Mouse (Mus musculus): ENCODE measurements at regions not wholly inside any gene's neighbourhood (a gene's known extent, or its start where the extent isn't known, plus 50 kb on each side); places are given as distances from the start of the nearest gene placed in this dataset.

- Histone ChIP-seq H3K9me3 (replicated peaks) (no peaks in the 10 kb centered on the region), H3K27ac (no peak overlapping the region), H3K36me3 (no peaks in the 10 kb centered on the region), H3K27me3 (ENCODE audit: low read depth, poor library complexity, severe bottlenecking) (no peaks in the 10 kb centered on the region), H3K4me3 (no peak overlapping the region), H3K4me1 (no peaks in the 10 kb centered on the region)
- 43% methylated on average over 2 of the region's 2 CpGs for WGBS
- DNase-seq (ENCODE audit: low spot score), result no peak
Measured at GRCm38 (mm10) chr13:75204417-75204816, 114.8 kb downstream of the Pcsk1 start.

GRCm38 (mm10) chr13:75223944-75224343 lies 134.3 kb downstream of the Pcsk1 start:
- Histone ChIP-seq H3K4me3 (no peak overlapping the region), H3K36me3 (no peaks in the 10 kb centered on the region), H3K9me3 (replicated peaks) (no peaks in the 10 kb centered on the region), H3K27ac (no peak overlapping the region), H3K27me3 (ENCODE audit: low read depth, poor library complexity, severe bottlenecking) (no peaks in the 10 kb centered on the region), H3K4me1 (no peaks in the 10 kb centered on the region)
- no peak for DNase-seq (ENCODE audit: low spot score)

GRCm38 (mm10) chr13:75225581-75226297 lies 136.1 kb downstream of the Pcsk1 start:
- H3K27ac ChIP-seq, result no peak overlapping the region
- H3K9me3 ChIP-seq (replicated peaks), result no peaks in the 10 kb centered on the region
- no peaks in the 10 kb centered on the region for H3K36me3 ChIP-seq
- no peak for DNase-seq (ENCODE audit: low spot score)
- H3K4me1 ChIP-seq, result no peaks in the 10 kb centered on the region
- H3K4me3 ChIP-seq, result no peak overlapping the region
- H3K27me3 ChIP-seq (ENCODE audit: low read depth, poor library complexity, severe bottlenecking), result no peaks in the 10 kb centered on the region
- 94% methylated on average over 7 of the region's 7 CpGs for WGBS

GRCm38 (mm10) chr13:75227616-75228277 lies 138.1 kb downstream of the Pcsk1 start:
- Histone ChIP-seq H3K9me3 (replicated peaks) (no peaks in the 10 kb centered on the region), H3K27me3 (ENCODE audit: low read depth, poor library complexity, severe bottlenecking) (no peaks in the 10 kb centered on the region), H3K4me1 (no peaks in the 10 kb centered on the region), H3K36me3 (no peaks in the 10 kb centered on the region), H3K27ac (no peak overlapping the region), H3K4me3 (no peak overlapping the region)
- 31% methylated on average over 5 of the region's 5 CpGs for WGBS
- DNase-seq (ENCODE audit: low spot score), result peak; percentile 74

GRCm38 (mm10) chr13:75236424-75236823 lies 146.8 kb downstream of the Pcsk1 start:
- Histone ChIP-seq H3K36me3 (no peaks in the 10 kb centered on the region), H3K9me3 (replicated peaks) (no peaks in the 10 kb centered on the region), H3K4me3 (no peak overlapping the region), H3K27me3 (ENCODE audit: low read depth, poor library complexity, severe bottlenecking) (no peaks in the 10 kb centered on the region), H3K27ac (no peak overlapping the region), H3K4me1 (no peaks in the 10 kb centered on the region)
- no peak for DNase-seq (ENCODE audit: low spot score)
- 84% methylated on average over 2 of the region's 2 CpGs for WGBS
